Mouse (Mus musculus) ES-Bruce4 (cell line): ENCODE measurements around the gene Ngly1. TPM values are rescaled to one million over a fixed set of nuclear protein-coding genes. Genes with fewer than 3 reads are reported as not detected.
"Not testable (repeated sequence)": the region's sequence is repeated elsewhere in the genome, so short reads cannot be mapped to it uniquely, and the experiment has no call there.

ENCODE experiments used
- H3K27ac ChIP-seq: 2 replicates; pipeline ENCODE4 v1.5.1; 2012; ENCODE audit warnings: low read length, inconsistent platforms; ENCODE audit not compliant: insufficient read depth
- H3K27me3 ChIP-seq: 2 replicates; pipeline ENCODE4 v1.6.1; 2012; ENCODE audit warnings: mild to moderate bottlenecking, low read length, inconsistent platforms; ENCODE audit not compliant: control insufficient read depth, poor library complexity, insufficient read depth, severe bottlenecking
- H3K36me3 ChIP-seq: 2 replicates; pipeline ENCODE4 v1.6.1; 2012; ENCODE audit warnings: inconsistent platforms, mild to moderate bottlenecking, low read length, moderate library complexity; ENCODE audit not compliant: control insufficient read depth, poor library complexity, insufficient read depth, severe bottlenecking
- H3K4me1 ChIP-seq: one replicate; pipeline ENCODE4 v1.8.1; 2011; ENCODE audit warnings: low read length; ENCODE audit not compliant: control insufficient read depth, insufficient read depth
- H3K4me3 ChIP-seq: 2 replicates; pipeline ENCODE4 v1.5.1; 2011; ENCODE audit warnings: low read depth, mild to moderate bottlenecking, low read length
- H3K9ac ChIP-seq: 2 replicates; pipeline ENCODE4 v1.6.1; 2012; ENCODE audit warnings: low read depth, mild to moderate bottlenecking, inconsistent platforms; ENCODE audit not compliant: poor library complexity, severe bottlenecking
- H3K9me3 ChIP-seq: replicated peaks from 2 replicates; pipeline ENCODE4 v1.6.1; 2012; ENCODE audit warnings: mild to moderate bottlenecking, low read length, inconsistent platforms; ENCODE audit not compliant: control insufficient read depth, poor library complexity, insufficient read depth, severe bottlenecking
- CTCF ChIP-seq: IDR thresholded peaks from one replicate; pipeline ENCODE4 v1.8.1; 2011; ENCODE audit warnings: low read depth, low read length
- EP300 ChIP-seq: IDR thresholded peaks from 2 replicates; pipeline ENCODE4 v1.6.1; 2011; ENCODE audit warnings: low read depth, low read length; ENCODE audit not compliant: insufficient read depth
- POLR2A ChIP-seq: IDR thresholded peaks from one replicate; pipeline ENCODE4 v1.8.1; 2011; ENCODE audit warnings: low read length; ENCODE audit not compliant: insufficient read depth
- polyA plus RNA-seq: library from polyadenylated mRNA; stranded (reverse); fragments of >200 nt; gene quantifications from 2 replicates; pipeline ENCODE4 v1.2.4, GENCODE M21; 2011; ENCODE audit warnings: low read depth; ENCODE audit not compliant: missing spikeins, insufficient read depth, insufficient read length

The Ngly1 gene
- polyA plus RNA-seq, 1 experiment = 11.8 TPM

DNA sequence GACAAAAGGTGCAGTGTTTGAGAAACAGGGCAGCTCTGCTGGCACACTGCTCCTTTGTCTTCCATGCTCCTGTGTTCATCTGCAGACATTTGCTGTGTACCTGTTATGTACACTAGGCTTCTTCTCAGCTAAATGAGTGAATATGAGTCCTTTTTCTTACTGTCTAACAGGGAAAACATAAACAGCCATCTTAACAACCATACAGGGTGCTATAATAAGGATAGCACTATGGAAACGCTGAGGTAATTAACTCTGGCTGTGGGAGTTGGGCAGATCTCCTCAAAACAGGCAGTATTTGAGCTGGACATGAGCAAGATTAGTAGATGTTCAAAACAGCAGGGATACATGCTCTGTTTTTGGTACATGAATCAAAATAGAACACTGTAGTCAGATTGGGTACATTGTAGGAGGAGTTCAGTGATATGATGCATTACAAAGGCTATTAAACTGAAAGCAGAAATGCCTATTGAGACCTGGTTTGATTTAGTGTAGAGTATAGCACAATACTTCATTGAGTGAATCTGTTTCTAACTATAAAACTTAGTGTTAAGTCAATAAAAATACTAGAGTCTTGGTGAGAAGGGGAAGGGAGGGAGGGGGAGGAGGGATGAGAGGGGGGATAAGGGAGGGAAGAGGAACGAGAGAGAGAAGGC lies 47.9 kb downstream of the Ngly1 start:
- Histone ChIP-seq H3K27ac (no peak overlapping the region), H3K4me3 (no peak overlapping the region), H3K36me3 (no peaks in the 10 kb centered on the region), H3K27me3 (no peaks in the 10 kb centered on the region), H3K9ac (no peak overlapping the region), H3K9me3 (no peaks in the 10 kb centered on the region), H3K4me1 (no peaks in the 10 kb centered on the region)
- TF ChIP-seq EP300 (no peak), CTCF (no peak), POLR2A (no peak)

DNA sequence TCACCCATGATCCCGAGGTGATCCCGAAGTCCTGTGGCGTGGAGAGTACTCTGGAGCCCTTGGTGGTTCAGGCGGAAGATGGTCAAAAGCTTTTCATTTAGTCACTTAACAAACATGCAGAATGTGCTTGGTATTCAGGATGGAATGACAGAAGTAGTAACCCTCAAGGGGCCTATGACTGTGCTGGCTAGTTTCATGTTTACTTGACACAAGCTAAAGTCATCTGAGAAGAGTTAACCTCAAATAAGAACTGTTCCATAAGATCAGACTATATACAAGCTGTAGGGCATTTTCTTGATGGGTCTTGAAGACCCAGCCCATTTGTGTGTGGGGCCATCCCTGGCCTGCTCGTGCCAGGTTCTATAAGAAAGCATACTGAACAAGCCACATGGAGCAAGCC lies 52.7 kb downstream of the Ngly1 start:
- Histone ChIP-seq H3K9ac (no peak overlapping the region), H3K27ac (no peak overlapping the region), H3K36me3 (no peaks in the 10 kb centered on the region), H3K9me3 (no peaks in the 10 kb centered on the region), H3K4me1 (no peaks in the 10 kb centered on the region), H3K4me3 (no peak overlapping the region), H3K27me3 (no peaks in the 10 kb centered on the region)
- no peak for TF ChIP-seq EP300

DNA sequence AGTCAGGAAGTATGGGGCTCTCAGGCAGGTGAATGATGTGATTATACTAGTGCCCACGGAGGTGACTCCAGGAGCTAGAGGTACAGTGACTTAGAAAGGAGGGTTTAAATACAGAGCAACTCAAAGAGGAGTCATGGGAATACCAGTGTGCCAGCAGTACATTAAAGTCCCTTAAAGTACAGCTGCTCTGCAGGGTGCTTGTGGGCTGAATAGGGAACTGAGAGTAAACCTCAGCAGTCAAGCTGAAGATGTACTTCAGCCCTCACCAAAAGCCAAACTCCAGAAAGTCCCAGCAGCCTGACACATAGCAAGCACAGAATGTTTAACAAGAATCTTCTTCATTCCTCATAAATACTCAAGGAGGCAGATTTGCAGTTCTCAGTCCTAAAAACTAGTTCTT lies 53.6 kb downstream of the Ngly1 start:
- Histone ChIP-seq H3K27ac (no peak overlapping the region), H3K4me3 (no peak overlapping the region), H3K9me3 (peaks cover 3% of the 10 kb centered on the region; the same call in 1 of the 2 replicates), H3K36me3 (no peaks in the 10 kb centered on the region), H3K27me3 (no peaks in the 10 kb centered on the region), H3K4me1 (no peaks in the 10 kb centered on the region), H3K9ac (no peak overlapping the region)
- TF ChIP-seq CTCF (no peak), EP300 (no peak), POLR2A (no peak)

DNA sequence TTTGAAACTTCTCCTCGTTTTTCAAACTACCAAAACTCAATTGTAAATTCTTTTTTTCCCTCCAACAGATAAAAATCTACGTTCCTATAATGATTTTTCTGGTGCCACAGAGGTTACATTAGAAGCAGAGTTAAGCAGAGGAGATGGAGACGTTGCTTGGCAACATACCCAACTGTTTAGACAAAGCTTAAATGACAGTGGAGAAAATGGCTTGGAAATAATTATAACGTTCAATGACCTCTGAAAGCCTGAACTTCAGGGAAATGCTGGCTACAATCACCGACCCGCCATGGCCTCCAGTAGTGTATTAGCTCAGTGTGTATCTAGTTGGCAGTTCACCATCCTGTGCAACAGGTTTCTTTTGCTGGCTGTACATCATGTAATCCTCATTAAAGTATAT lies 61.7 kb downstream of the Ngly1 start:
- no peak overlapping the region for H3K9ac ChIP-seq
- H3K27ac ChIP-seq = no peak overlapping the region
- peaks cover 19% of the 10 kb centered on the region; the same call in 1 of the 2 replicates for H3K9me3 ChIP-seq
- H3K4me1 ChIP-seq = no peaks in the 10 kb centered on the region
- no peaks in the 10 kb centered on the region for H3K36me3 ChIP-seq
- H3K27me3 ChIP-seq = no peaks in the 10 kb centered on the region
- no peak for TF ChIP-seq CTCF
- TF ChIP-seq POLR2A = no peak
- H3K4me3 ChIP-seq = no peak overlapping the region

- Histone ChIP-seq H3K27ac (peak overlapping the region; percentile 72; the same call in 1 of the 2 replicates), H3K9me3 (peaks cover 17% of the 10 kb centered on the region; the same call in 1 of the 2 replicates), H3K4me3 (no peak overlapping the region), H3K4me1 (no peaks in the 10 kb centered on the region), H3K27me3 (no peaks in the 10 kb centered on the region), H3K9ac (no peak overlapping the region), H3K36me3 (no peaks in the 10 kb centered on the region)
- no peak for TF ChIP-seq CTCF
- TF ChIP-seq EP300 = no peak
- TF ChIP-seq POLR2A = no peak
Measured at GRCm38 (mm10) chr14:16312599-16312998, 63.5 kb downstream of the Ngly1 start.

DNA sequence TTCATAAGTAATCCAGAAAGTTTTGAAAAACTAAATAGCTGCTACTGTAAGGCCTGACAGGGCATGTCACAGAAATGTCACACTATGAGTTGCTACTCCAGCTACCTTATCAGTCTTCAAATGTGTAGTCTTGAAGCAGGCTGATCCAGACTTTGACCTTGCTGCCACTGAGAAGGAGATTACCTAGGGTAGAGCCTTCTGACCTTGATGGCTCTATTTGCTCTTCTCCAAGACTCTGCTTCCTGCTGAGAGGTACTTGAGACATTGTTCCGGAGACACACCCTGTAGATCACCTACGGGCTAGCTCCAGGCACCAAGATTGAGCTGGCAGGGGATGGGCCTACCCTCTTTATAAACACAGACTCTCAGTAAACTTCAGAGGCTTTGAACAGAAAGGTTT lies 64.0 kb downstream of the Ngly1 start:
- peak; percentile 91 for TF ChIP-seq EP300
- not testable (repeated sequence) for H3K4me3 ChIP-seq

More for the DNA sequence above, 64.0 kb downstream of the Ngly1 start:
- not testable (repeated sequence) for H3K9ac ChIP-seq, H3K36me3 ChIP-seq, H3K27me3 ChIP-seq, H3K4me1 ChIP-seq
- Histone ChIP-seq H3K27ac (peak overlapping the region; percentile 72), H3K9me3 (peaks cover 15% of the 10 kb centered on the region; the same call in 1 of the 2 replicates)
